Mouse (Mus musculus): Measurements from ENCODE around the gene Npepl1. TPM values are rescaled to one million over a fixed set of nuclear protein-coding genes. Genes with fewer than 3 reads are reported as not detected.

The Npepl1 gene
- polyA plus RNA-seq, 1 experiment, result 50.6 TPM

- Histone ChIP-seq H3K79me2 (ENCODE audit: control insufficient read depth, insufficient read depth) (peaks cover 100% of the 10 kb centered on the region), H3K27me3 (ENCODE audit: control insufficient read depth, insufficient read depth, insufficient read length) (no peaks in the 10 kb centered on the region), H3K79me3 (ENCODE audit: low read depth) (peaks cover 96% of the 10 kb centered on the region), H3K36me3 (ENCODE audit: control insufficient read depth, insufficient read depth) (no peaks in the 10 kb centered on the region), H3ac (ENCODE audit: control insufficient read depth, insufficient read length, low read depth) (no peak overlapping the region), H3K4me3 (ENCODE audit: insufficient read depth, poor library complexity, severe bottlenecking) (no peak overlapping the region)
- no peak for TF ChIP-seq FOSL1 (IDR thresholded peaks at IDR 0.05; ENCODE audit: insufficient read depth, low read length, poor library complexity, severe bottlenecking)
- TF ChIP-seq MAX (IDR thresholded peaks at IDR 0.05), result no peak
- no peak for TF ChIP-seq MYOG (IDR thresholded peaks at IDR 0.05; ENCODE audit: control insufficient read depth, extremely low read depth, insufficient read length)
These were observed 27.7 kb upstream of the Npepl1 start for GRCm38 (mm10) chr2:174082380-174082918.

DNA sequence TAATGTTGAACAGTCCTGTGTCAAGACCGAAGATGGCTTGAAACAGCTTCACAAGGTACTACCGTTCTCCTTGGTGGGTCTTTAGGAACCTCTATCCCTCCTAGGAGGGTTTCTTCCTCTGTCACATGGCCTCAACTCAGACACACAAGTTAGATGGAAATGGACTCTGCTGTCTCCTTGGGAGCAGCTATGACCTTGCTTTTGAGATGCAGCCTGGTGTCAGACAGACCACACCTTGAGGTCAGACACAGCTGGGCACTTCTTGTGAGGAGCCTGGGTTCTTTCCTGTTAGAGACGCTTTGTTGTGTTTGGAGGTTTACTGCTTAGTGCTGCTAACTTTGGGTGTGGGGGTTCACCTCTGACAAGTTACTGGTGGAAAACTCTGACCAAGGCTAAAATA, 15.1 kb upstream of the Npepl1 start:
- Histone ChIP-seq H3K27me3 (ENCODE audit: control insufficient read depth, insufficient read depth, insufficient read length) (no peaks in the 10 kb centered on the region), H3ac (ENCODE audit: control insufficient read depth, insufficient read length, low read depth) (no peak overlapping the region), H3K79me3 (ENCODE audit: low read depth) (peaks cover 10% of the 10 kb centered on the region), H3K36me3 (ENCODE audit: control insufficient read depth, insufficient read depth) (peaks cover 37% of the 10 kb centered on the region), H3K79me2 (ENCODE audit: control insufficient read depth, insufficient read depth) (peaks cover 20% of the 10 kb centered on the region), H3K4me3 (ENCODE audit: insufficient read depth, poor library complexity, severe bottlenecking) (no peak overlapping the region)
- TF ChIP-seq FOSL1 (IDR thresholded peaks at IDR 0.05; ENCODE audit: insufficient read depth, low read length, poor library complexity, severe bottlenecking), result no peak
- no peak for TF ChIP-seq MAX (IDR thresholded peaks at IDR 0.05)
- TF ChIP-seq CEBPB (IDR thresholded peaks at IDR 0.05; ENCODE audit: low read depth), result no peak
- TF ChIP-seq MYOG (IDR thresholded peaks at IDR 0.05; ENCODE audit: control insufficient read depth, extremely low read depth, insufficient read length), result no peak
- TF ChIP-seq USF1 (IDR thresholded peaks at IDR 0.05; ENCODE audit: low read depth), result no peak
- no peak for TF ChIP-seq CTCF (IDR thresholded peaks at IDR 0.05; ENCODE audit: control insufficient read depth, insufficient read depth, insufficient read length)
- no peak for TF ChIP-seq MYOD1 (IDR thresholded peaks at IDR 0.05; ENCODE audit: control insufficient read depth, insufficient read length, low read depth)

- TF ChIP-seq CEBPB (IDR thresholded peaks at IDR 0.05; ENCODE audit: low read depth), result no peak
- TF ChIP-seq MYOD1 (IDR thresholded peaks at IDR 0.05; ENCODE audit: control insufficient read depth, insufficient read length, low read depth), result no peak
- no peak for TF ChIP-seq FOSL1 (IDR thresholded peaks at IDR 0.05; ENCODE audit: insufficient read depth, low read length, poor library complexity, severe bottlenecking)
- TF ChIP-seq CTCF (IDR thresholded peaks at IDR 0.05; ENCODE audit: control insufficient read depth, insufficient read depth, insufficient read length), result no peak
- no peak for TF ChIP-seq MAX (IDR thresholded peaks at IDR 0.05)
- TF ChIP-seq USF1 (IDR thresholded peaks at IDR 0.05; ENCODE audit: low read depth), result no peak
- no peak for TF ChIP-seq MYOG (IDR thresholded peaks at IDR 0.05; ENCODE audit: control insufficient read depth, extremely low read depth, insufficient read length)
- Histone ChIP-seq H3K79me2 (ENCODE audit: control insufficient read depth, insufficient read depth) (no peaks in the 10 kb centered on the region), H3K4me3 (ENCODE audit: insufficient read depth, poor library complexity, severe bottlenecking) (no peak overlapping the region), H3ac (ENCODE audit: control insufficient read depth, insufficient read length, low read depth) (no peak overlapping the region), H3K79me3 (ENCODE audit: low read depth) (no peaks in the 10 kb centered on the region), H3K27me3 (ENCODE audit: control insufficient read depth, insufficient read depth, insufficient read length) (no peaks in the 10 kb centered on the region), H3K36me3 (ENCODE audit: control insufficient read depth, insufficient read depth) (peaks cover 4% of the 10 kb centered on the region)
These were observed 7.8 kb upstream of the Npepl1 start for GRCm38 (mm10) chr2:174102399-174102798.

DNA sequence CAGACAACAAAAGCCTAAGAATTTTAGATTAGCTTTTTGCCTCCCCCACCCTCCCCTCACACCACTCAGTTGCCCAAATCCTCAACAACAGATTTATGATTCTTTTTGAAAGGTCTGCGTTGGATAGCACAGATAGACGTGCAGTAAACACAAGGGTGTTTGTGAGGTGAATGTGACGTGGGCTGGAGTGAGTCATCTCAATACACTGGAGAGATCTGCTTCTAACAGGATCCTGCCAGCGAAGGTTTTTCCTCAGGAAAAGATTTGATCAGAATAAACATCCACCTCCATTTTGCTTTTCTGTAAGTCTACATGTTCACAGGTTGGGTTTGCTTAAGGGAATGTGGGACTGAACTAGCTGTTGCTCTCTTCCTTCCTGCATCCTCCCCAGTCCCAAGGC, 6.6 kb upstream of the Npepl1 start:
- no peaks in the 10 kb centered on the region for H3K27me3 ChIP-seq (ENCODE audit: control insufficient read depth, insufficient read depth, insufficient read length)
- no peak overlapping the region for H3ac ChIP-seq (ENCODE audit: control insufficient read depth, insufficient read length, low read depth)
- no peaks in the 10 kb centered on the region for H3K79me3 ChIP-seq (ENCODE audit: low read depth)
- TF ChIP-seq MYOG (IDR thresholded peaks at IDR 0.05; ENCODE audit: control insufficient read depth, extremely low read depth, insufficient read length), result no peak
- TF ChIP-seq USF1 (IDR thresholded peaks at IDR 0.05; ENCODE audit: low read depth), result no peak
- TF ChIP-seq CTCF (IDR thresholded peaks at IDR 0.05; ENCODE audit: control insufficient read depth, insufficient read depth, insufficient read length), result no peak
- no peak for TF ChIP-seq MAX (IDR thresholded peaks at IDR 0.05)
- no peak for TF ChIP-seq FOSL1 (IDR thresholded peaks at IDR 0.05; ENCODE audit: insufficient read depth, low read length, poor library complexity, severe bottlenecking)
- no peak for TF ChIP-seq CEBPB (IDR thresholded peaks at IDR 0.05; ENCODE audit: low read depth)
- TF ChIP-seq MYOD1 (IDR thresholded peaks at IDR 0.05; ENCODE audit: control insufficient read depth, insufficient read length, low read depth), result no peak
- no peak overlapping the region for H3K4me3 ChIP-seq (ENCODE audit: insufficient read depth, poor library complexity, severe bottlenecking)
- H3K36me3 ChIP-seq (ENCODE audit: control insufficient read depth, insufficient read depth), result no peaks in the 10 kb centered on the region
- no peaks in the 10 kb centered on the region for H3K79me2 ChIP-seq (ENCODE audit: control insufficient read depth, insufficient read depth)

- no peak overlapping the region for H3K4me3 ChIP-seq (ENCODE audit: insufficient read depth, poor library complexity, severe bottlenecking)
- H3K27me3 ChIP-seq (ENCODE audit: control insufficient read depth, insufficient read depth, insufficient read length), result no peaks in the 10 kb centered on the region
- H3K79me2 ChIP-seq (ENCODE audit: control insufficient read depth, insufficient read depth), result no peaks in the 10 kb centered on the region
- no peaks in the 10 kb centered on the region for H3K36me3 ChIP-seq (ENCODE audit: control insufficient read depth, insufficient read depth)
- peaks cover 2% of the 10 kb centered on the region for H3K79me3 ChIP-seq (ENCODE audit: low read depth)
- no peak for TF ChIP-seq MAX (IDR thresholded peaks at IDR 0.05)
- no peak for TF ChIP-seq FOSL1 (IDR thresholded peaks at IDR 0.05; ENCODE audit: insufficient read depth, low read length, poor library complexity, severe bottlenecking)
- H3ac ChIP-seq (ENCODE audit: control insufficient read depth, insufficient read length, low read depth), result no peak overlapping the region
These were observed 2.8 kb upstream of the Npepl1 start for GRCm38 (mm10) chr2:174107375-174107774.

DNA sequence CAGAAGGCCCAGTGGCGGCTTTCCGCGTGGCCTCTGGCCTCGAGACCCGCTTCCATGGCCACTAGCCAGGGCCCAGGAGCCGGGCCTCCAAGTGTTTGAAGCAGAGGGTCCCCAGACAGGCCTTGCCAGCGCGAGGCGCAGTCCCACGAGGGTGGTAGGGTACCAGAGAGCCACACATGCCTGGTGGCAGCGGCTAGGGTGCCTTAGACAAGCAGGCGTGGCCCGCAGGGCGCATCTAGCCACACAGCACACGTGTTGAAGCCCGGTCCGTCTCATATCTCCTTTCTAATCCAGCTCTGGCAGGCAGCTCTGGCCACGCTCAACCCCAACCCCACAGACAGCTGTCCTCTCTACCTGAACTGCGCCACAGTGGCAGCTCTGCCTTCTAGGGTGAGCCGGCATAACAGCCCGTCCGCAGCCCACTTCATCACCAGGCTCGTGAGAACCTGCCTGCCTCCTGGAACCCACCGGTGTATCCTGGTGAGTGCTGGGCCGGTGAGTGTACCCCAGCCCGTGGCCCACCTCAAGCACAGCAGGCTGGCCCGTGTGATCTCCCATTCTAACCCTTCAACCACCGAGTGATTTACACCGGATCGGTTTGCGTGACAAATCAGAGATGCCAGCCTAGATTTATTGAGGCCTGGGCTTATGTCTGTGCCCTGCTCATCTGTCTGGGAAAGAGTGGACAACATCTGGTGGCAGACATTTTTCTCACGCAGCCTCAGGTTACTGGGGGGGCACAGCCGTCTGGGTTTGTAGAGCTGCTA, 817 bp downstream of the Npepl1 start:
- TF ChIP-seq CEBPB (IDR thresholded peaks at IDR 0.05; ENCODE audit: low read depth) (no peak), USF1 (IDR thresholded peaks at IDR 0.05; ENCODE audit: low read depth) (no peak), MYOG (IDR thresholded peaks at IDR 0.05; ENCODE audit: control insufficient read depth, extremely low read depth, insufficient read length) (no peak), CTCF (IDR thresholded peaks at IDR 0.05; ENCODE audit: control insufficient read depth, insufficient read depth, insufficient read length) (no peak), FOSL1 (IDR thresholded peaks at IDR 0.05; ENCODE audit: insufficient read depth, low read length, poor library complexity, severe bottlenecking) (no peak), MAX (IDR thresholded peaks at IDR 0.05) (no peak), MYOD1 (IDR thresholded peaks at IDR 0.05; ENCODE audit: control insufficient read depth, insufficient read length, low read depth) (no peak)
- H3K36me3 ChIP-seq (ENCODE audit: control insufficient read depth, insufficient read depth), result peaks cover 13% of the 10 kb centered on the region
- no peaks in the 10 kb centered on the region for H3K27me3 ChIP-seq (ENCODE audit: control insufficient read depth, insufficient read depth, insufficient read length)
- no peaks in the 10 kb centered on the region for H3K79me2 ChIP-seq (ENCODE audit: control insufficient read depth, insufficient read depth)
- peak overlapping the region; percentile 37 for H3K4me3 ChIP-seq (ENCODE audit: insufficient read depth, poor library complexity, severe bottlenecking)
- H3ac ChIP-seq (ENCODE audit: control insufficient read depth, insufficient read length, low read depth), result peak overlapping the region; percentile 74
- peaks cover 2% of the 10 kb centered on the region for H3K79me3 ChIP-seq (ENCODE audit: low read depth)
